Mouse (Mus musculus) embryo, embryonic 10 days (tissue): Measurements from ENCODE around the gene Polr1e.
"Not testable (repeated sequence)": the region's sequence is repeated elsewhere in the genome, so short reads cannot be mapped to it uniquely, and the experiment has no call there.

Experiments used
- DNase-seq: peaks from one replicate; pipeline ENCODE4 v3.0.0-alpha.2; 2015; ENCODE audit warnings: low spot score

Gene Polr1e

GRCm38 (mm10) chr4:45055451-45055850, 37.1 kb downstream of the Polr1e start:
- DNase-seq = no peak

- not testable (repeated sequence) for DNase-seq
Observed at GRCm38 (mm10) chr4:45063836-45064235, 45.5 kb downstream of the Polr1e start.

DNA sequence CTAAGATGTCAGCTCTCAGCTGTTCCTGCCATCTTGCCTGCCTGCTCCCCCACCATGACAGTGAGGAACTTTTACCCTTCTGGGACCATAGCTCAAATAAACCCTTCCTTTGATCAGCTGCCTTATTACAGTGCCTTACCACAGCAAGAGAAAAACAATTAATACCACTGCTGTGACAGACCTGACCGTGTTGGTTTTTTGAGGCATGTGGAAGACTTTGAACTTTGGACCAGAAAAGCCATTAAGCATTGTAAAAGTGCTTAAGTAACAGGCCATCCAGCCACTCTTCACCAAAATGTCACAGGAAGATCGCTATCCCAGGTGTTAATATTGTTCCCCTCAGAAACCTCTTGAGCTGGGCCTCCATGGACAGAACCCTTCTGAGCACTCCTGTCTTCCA, 46.2 kb downstream of the Polr1e start:
- DNase-seq = no peak

GRCm38 (mm10) chr4:45066036-45066730, 47.8 kb downstream of the Polr1e start:
- no peak for DNase-seq

GRCm38 (mm10) chr4:45067742-45068141, 49.4 kb downstream of the Polr1e start:
- no peak for DNase-seq

DNA sequence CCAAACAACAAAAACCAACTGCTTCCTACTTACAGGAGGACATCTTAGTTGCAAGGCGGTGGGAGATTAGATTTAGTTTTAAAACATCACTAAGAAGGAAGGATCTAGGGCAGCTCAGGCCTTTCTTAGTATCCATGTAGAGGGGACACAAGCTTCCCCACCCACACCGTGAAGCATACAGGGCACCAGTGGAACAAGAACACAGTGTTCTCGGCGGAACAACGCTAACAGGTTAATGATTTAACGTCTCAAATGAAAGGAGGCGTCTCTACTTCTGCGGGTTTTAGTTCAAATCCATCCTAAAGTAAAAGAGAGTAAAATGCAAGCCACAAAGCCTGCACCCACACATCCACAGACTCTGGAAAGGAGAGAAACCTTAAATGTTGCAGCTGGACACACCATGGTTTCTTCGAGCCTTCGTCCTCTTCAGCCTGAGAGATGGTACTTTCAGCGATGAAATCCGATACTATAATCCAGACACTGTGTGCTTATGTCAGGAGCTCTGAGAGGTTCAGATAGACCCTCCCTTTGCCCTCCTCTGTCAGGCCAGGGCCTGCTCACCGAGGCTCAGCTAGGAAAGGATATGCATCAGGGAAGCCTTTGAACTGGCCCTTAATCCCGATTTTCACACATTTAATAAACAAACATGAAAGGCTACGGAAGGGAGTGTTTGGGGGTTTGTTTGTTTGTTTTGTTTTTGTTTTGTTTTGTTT, 54.0 kb downstream of the Polr1e start:
- peak; percentile 37 for DNase-seq

DNA sequence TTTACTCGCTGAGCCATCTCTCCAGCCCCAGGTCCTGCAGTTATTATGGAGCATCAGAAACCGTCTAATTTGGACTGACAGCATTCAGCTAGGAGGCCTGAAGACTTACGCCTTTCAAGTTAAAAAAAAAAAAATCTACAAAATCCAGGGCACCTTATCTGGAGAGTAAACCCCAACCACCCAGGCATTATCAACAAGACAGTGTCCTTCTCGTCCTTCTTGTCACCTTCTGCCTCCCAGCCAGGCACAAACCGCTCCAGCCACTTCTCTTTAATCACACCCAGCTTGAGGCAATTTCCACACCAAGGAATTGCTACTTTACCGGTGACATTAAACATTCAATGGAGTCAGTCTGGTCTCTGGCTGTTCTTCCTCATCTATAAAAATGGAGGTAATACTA, 55.2 kb downstream of the Polr1e start:
- DNase-seq = no peak

DNA sequence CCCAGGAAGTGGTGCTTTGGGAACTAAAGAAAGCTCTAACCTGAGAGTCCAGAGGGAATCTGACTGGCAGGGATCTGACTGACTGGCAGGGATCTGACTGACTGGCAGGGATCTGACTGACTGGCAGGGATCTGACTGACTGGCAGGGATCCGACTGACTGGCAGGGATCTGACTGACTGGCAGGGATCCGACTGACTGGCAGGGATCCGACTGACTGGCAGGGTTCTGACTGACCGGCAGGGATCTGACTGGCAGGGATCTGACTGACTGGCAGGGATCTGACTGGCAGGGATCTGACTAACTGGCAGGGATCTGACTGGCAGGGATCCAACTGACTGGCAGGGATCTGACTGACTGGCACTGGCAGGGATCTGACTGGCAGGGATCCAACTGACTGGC, 62.7 kb downstream of the Polr1e start:
- not testable (repeated sequence) for DNase-seq

DNA sequence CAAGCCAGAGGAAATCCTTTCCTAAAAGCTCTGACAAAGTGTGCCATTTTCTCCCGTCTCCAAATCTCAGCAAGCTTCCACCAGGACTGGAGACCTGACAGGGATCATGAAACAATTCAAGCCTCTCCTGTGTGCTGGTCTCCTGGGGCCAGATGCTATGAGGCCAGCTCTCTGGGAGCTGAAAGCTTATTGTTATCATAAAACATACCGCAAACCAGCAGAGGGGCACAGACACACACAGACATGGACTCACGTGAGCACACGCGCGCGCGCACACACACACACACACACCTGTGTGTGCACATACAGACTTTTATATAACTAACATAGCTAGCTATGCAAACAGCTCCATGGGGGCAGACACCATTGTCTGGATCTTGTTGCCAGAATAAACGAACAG, 64.6 kb downstream of the Polr1e start:
- DNase-seq = no peak

DNA sequence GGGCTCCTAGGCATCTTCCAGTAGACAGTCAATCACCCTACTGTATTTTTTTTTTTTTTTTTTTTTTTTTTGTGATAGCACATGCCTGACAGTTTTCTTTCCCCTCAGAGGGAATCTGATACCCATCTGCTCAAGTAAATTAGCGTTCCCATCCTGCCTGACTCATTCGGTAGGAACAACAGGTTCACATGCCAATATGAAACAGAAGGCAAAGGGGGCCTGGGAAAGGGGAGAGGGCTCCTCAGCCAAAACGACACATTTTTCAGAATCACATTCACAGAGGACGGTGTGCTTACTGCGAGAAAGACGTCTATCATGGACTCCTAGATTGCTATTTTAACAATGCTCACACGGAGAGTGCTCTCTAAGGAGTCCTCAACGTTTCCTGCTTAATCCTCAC, 65.1 kb downstream of the Polr1e start:
- DNase-seq = peak; percentile 37

- DNase-seq = peak; percentile 97
Observed at GRCm38 (mm10) chr4:45084021-45084894, 65.9 kb downstream of the Polr1e start, which contains the start of gene Fbxo10. Gene Fbxo10, minus strand, starts transcription at chr4:45084604.

- no peak for DNase-seq
Observed at GRCm38 (mm10) chr4:45084895-45085290, 66.5 kb downstream of the Polr1e start.
